Mouse (Mus musculus) bone marrow macrophage, adult 2 months (primary cell): ENCODE measurements around the gene Dab1.

Source experiments
- CTCF ChIP-seq: IDR thresholded peaks from 2 replicates; pipeline ENCODE4 v1.5.1; 2012; ENCODE audit warnings: low read depth, mild to moderate bottlenecking, low read length, moderate library complexity
- POLR2A ChIP-seq: IDR thresholded peaks from 2 replicates; pipeline ENCODE4 v1.6.1; 2012; ENCODE audit warnings: mild to moderate bottlenecking, low read depth, low read length, borderline replicate concordance

- TF ChIP-seq POLR2A: no peak
- TF ChIP-seq CTCF: no peak
Observed at GRCm38 (mm10) chr4:104673317-104673716, 1054.2 kb downstream of the Dab1 start.
